In genomic region chr7:16368835-16369234, GRCm38 (mm10) we compare ENCODE assay signal across 17 mouse cellular contexts. TPM values are rescaled to one million over a fixed set of nuclear protein-coding genes. Genes with fewer than 3 reads are reported as not detected.
DNase-seq lines count a peak whose midpoint lies in the region; ATAC-seq and TF ChIP-seq lines count a peak whose summit lies in the region.
"Had no signal": no experiment of that assay in that cellular context is flagged by ENCODE, and none has a peak within 500 bp of the region (broad histone marks: within the 10 kb centered on the region; RNA-seq: fewer than 3 reads in every experiment).

No protein-coding gene starts in this region.

- H3K4me2 ChIP-seq in lung, postnatal 0 days (replicated peaks; ENCODE audit: low read depth, low read length), result no peak overlapping the region
- H3K4me2 ChIP-seq in intestine, embryonic 16.5 days (ENCODE audit: low read depth, low read length), result no peak overlapping the region
- H3K4me2 ChIP-seq in stomach, embryonic 14.5 days (replicated peaks; ENCODE audit: low read depth, low read length), result no peak overlapping the region
- H3K4me2 ChIP-seq: forebrain, embryonic 13.5 days; heart, embryonic 12.5 days had no signal

- peak overlapping the region; percentile 65 for H3K27ac ChIP-seq in lung, postnatal 0 days (ENCODE audit: low read length)
- peak overlapping the region; percentile 23 for H3K27ac ChIP-seq in intestine, embryonic 16.5 days (ENCODE audit: low read length)
- H3K27ac ChIP-seq in stomach, embryonic 14.5 days (ENCODE audit: low read length), result peak overlapping the region; percentile 56; the same call in 1 of the 2 replicates
- H3K27ac ChIP-seq: embryonic facial prominence, embryonic 10.5 days; forebrain, embryonic 13.5 days; hindbrain, embryonic 10.5 days had no signal

- no peak for TF ChIP-seq CTCF in lung, postnatal 0 days (IDR thresholded peaks at IDR 0.05)

- 66% methylated on average over 2 of the region's 2 CpGs for WGBS in lung, postnatal 0 days
- WGBS in intestine, embryonic 16.5 days, result 55% methylated on average over 2 of the region's 2 CpGs
- WGBS in stomach, embryonic 14.5 days, result 62% methylated on average over 2 of the region's 2 CpGs

- TF ChIP-seq EP300 in lung, postnatal 0 days (IDR thresholded peaks at IDR 0.05), result peak; percentile 92

- H3K27me3 ChIP-seq in lung, postnatal 0 days (replicated peaks; ENCODE audit: insufficient read depth, low read length), result no peaks in the 10 kb centered on the region
- no peaks in the 10 kb centered on the region for H3K27me3 ChIP-seq in intestine, embryonic 16.5 days (replicated peaks; ENCODE audit: control insufficient read depth, insufficient read depth, low read length)
- H3K27me3 ChIP-seq in stomach, embryonic 14.5 days (ENCODE audit: control insufficient read depth, insufficient read depth, low read length), result no peaks in the 10 kb centered on the region
- H3K27me3 ChIP-seq: forebrain, embryonic 13.5 days; heart, embryonic 12.5 days had no signal

- ATAC-seq in lung, postnatal 0 days, result peak; percentile 71
- no peak for ATAC-seq in intestine, embryonic 16.5 days
- ATAC-seq in stomach, embryonic 14.5 days (ENCODE audit: insufficient number of reproducible peaks, insufficient read depth, low FRiP score, low read depth), result peak; percentile 64
- ATAC-seq: forebrain, embryonic 13.5 days; forebrain, postnatal 0 days had no signal

- no peaks in the 10 kb centered on the region for H3K36me3 ChIP-seq in lung, postnatal 0 days (ENCODE audit: insufficient read depth, low read length)
- H3K36me3 ChIP-seq in intestine, embryonic 16.5 days (ENCODE audit: control insufficient read depth, insufficient read depth, low read length), result peaks cover 13% of the 10 kb centered on the region
- peaks cover 73% of the 10 kb centered on the region for H3K36me3 ChIP-seq in stomach, embryonic 14.5 days (ENCODE audit: control insufficient read depth, insufficient read depth, low read length)

- H3K9me3 ChIP-seq in lung, postnatal 0 days (ENCODE audit: low read length), result no peaks in the 10 kb centered on the region
- H3K9me3 ChIP-seq in intestine, embryonic 16.5 days (ENCODE audit: control insufficient read depth, low read length), result no peaks in the 10 kb centered on the region
- no peaks in the 10 kb centered on the region for H3K9me3 ChIP-seq in stomach, embryonic 14.5 days (ENCODE audit: control insufficient read depth, low read depth, low read length)
- H3K9me3 ChIP-seq: embryonic facial prominence, embryonic 10.5 days; forebrain, embryonic 13.5 days; heart, embryonic 12.5 days; hindbrain, embryonic 10.5 days had no signal

- H3K4me1 ChIP-seq in lung, postnatal 0 days (ENCODE audit: insufficient read depth, low read depth, low read length), result peaks cover 6% of the 10 kb centered on the region
- H3K4me1 ChIP-seq in intestine, embryonic 16.5 days (ENCODE audit: control insufficient read depth, insufficient read depth, low read length), result peaks cover 19% of the 10 kb centered on the region
- H3K4me1 ChIP-seq in stomach, embryonic 14.5 days (ENCODE audit: control insufficient read depth, insufficient read depth, low read length), result 0 out of 2 replicates have a peak, but pooled peaks cover 2% of the 10 kb centered on the region

- DNase-seq in lung, postnatal 0 days (ENCODE audit: low spot score), result peak; percentile 86
- no peak for DNase-seq in lung, postnatal 10 days
- no peak for DNase-seq in urinary bladder, postnatal 36 days (ENCODE audit: low spot score in 2 of 2)
- no peak for DNase-seq in right cerebral cortex, postnatal 4 days
- DNase-seq in ovary, postnatal 14 days (ENCODE audit: low spot score), result no peak
- DNase-seq: adrenal gland, adult 2 months; adrenal gland, postnatal 36 days; cerebellum, adult 2 months; cerebellum, postnatal 10 days; forebrain, postnatal 0 days; gastrocnemius, postnatal 14 days had no signal

- no peak overlapping the region for H3K4me3 ChIP-seq in lung, postnatal 0 days (ENCODE audit: low read depth, low read length)
- no peak overlapping the region for H3K4me3 ChIP-seq in intestine, embryonic 16.5 days (ENCODE audit: low read length)
- H3K4me3 ChIP-seq in stomach, embryonic 14.5 days (ENCODE audit: low read depth, low read length), result no peak overlapping the region
- H3K4me3 ChIP-seq: embryonic facial prominence, embryonic 10.5 days; forebrain, embryonic 13.5 days; heart, embryonic 12.5 days; hindbrain, embryonic 10.5 days had no signal

- H3K9ac ChIP-seq in lung, postnatal 0 days (replicated peaks; ENCODE audit: low read depth), result no peak overlapping the region
- no peak overlapping the region for H3K9ac ChIP-seq in intestine, embryonic 16.5 days (ENCODE audit: low read depth, low read length)
- no peak overlapping the region for H3K9ac ChIP-seq in stomach, embryonic 14.5 days (replicated peaks; ENCODE audit: low read depth, low read length)
- H3K9ac ChIP-seq: forebrain, embryonic 13.5 days; forebrain, postnatal 0 days; heart, embryonic 12.5 days had no signal

RNA-seq across cellular contexts. Expression of gene Sae1, which starts 18.8 kb away (rescaled TPM):
- polyA plus RNA-seq in lung, postnatal 0 days (2015; fragmentation: Nextera tagmentation; extraction: Ambion mirVana), result 84.8 and 92.3 TPM in 2 replicates
- 238 and 263 TPM in 2 replicates for polyA plus RNA-seq in intestine, embryonic 16.5 days (2015; fragmentation: Nextera tagmentation; extraction: Ambion mirVana)
- polyA plus RNA-seq in stomach, embryonic 14.5 days (2014; fragmentation: Nextera tagmentation; extraction: Ambion mirVana), result 266 and 292 TPM in 2 replicates

RNA-seq across cellular contexts. Expression of gene Zc3h4, which starts 31.9 kb away (rescaled TPM):
- 7.9 and 8.2 TPM in 2 replicates for polyA plus RNA-seq in lung, postnatal 0 days (2015; fragmentation: Nextera tagmentation; extraction: Ambion mirVana)
- polyA plus RNA-seq in intestine, embryonic 16.5 days (2015; fragmentation: Nextera tagmentation; extraction: Ambion mirVana), result 9.6 and 11.1 TPM in 2 replicates
- 16.3 and 20.6 TPM in 2 replicates for polyA plus RNA-seq in stomach, embryonic 14.5 days (2014; fragmentation: Nextera tagmentation; extraction: Ambion mirVana)
